Mouse (Mus musculus) stomach, postnatal 0 days (tissue): ENCODE data around the gene Fam50a.

ENCODE experiments used
- CTCF ChIP-seq: IDR thresholded peaks from 2 replicates; pipeline ENCODE4 v1.5.1; 2016; ENCODE audit warnings: antibody characterized with exemption, low read depth, mild to moderate bottlenecking, moderate library complexity
- EP300 ChIP-seq: optimal IDR thresholded peaks from 2 replicates; pipeline ENCODE3; 2016; ENCODE audit warnings: antibody characterized with exemption

GRCm38 (mm10) chrX:74359171-74359570, 46.3 kb downstream of the Fam50a start:
- TF ChIP-seq EP300, result no peak
- TF ChIP-seq CTCF, result no peak
